Mouse (Mus musculus) embryonic facial prominence, embryonic 11.5 days (tissue): ENCODE data around the gene Mettl11b. TPM values are rescaled to one million over a fixed set of nuclear protein-coding genes. Genes with fewer than 3 reads are reported as not detected.
"Not testable (repeated sequence)": the region's sequence is repeated elsewhere in the genome, so short reads cannot be mapped to it uniquely, and the experiment has no call there.

Experiments used
- ATAC-seq: fragments of 200-750 bp; cut with Nextera tagmentation; replicated peaks from 2 replicates; pipeline ENCODE4 v1.8.0; 2017; ENCODE audit warnings: low read depth; ENCODE audit not compliant: insufficient number of reproducible peaks, low FRiP score, low TSS enrichment
- DNase-seq: peaks from one replicate; pipeline ENCODE4 v3.0.0-alpha.2; 2015; ENCODE audit warnings: low spot score
- H3K27ac ChIP-seq: fragments of 300-500 bp; sonication (generic); replicated peaks from 2 replicates; pipeline ENCODE4 v1.5.1; 2014; ENCODE audit warnings: mild to moderate bottlenecking, low read depth, low read length, control low read depth
- H3K27me3 ChIP-seq: fragments of 300-500 bp; sonication (generic); 2 replicates; pipeline ENCODE4 v1.6.1; 2014; ENCODE audit warnings: mild to moderate bottlenecking, low read length, moderate library complexity, mixed read lengths; ENCODE audit not compliant: control insufficient read depth, insufficient read depth
- H3K36me3 ChIP-seq: fragments of 300-500 bp; sonication (generic); replicated peaks from 2 replicates; pipeline ENCODE4 v1.6.1; 2014; ENCODE audit warnings: low read depth, mild to moderate bottlenecking, low read length, moderate library complexity, mixed read lengths; ENCODE audit not compliant: control insufficient read depth, insufficient read depth
- H3K4me1 ChIP-seq: fragments of 300-500 bp; sonication (generic); 2 replicates; pipeline ENCODE4 v1.6.1; 2014; ENCODE audit warnings: low read length, mixed read lengths; ENCODE audit not compliant: control insufficient read depth, insufficient read depth
- H3K4me2 ChIP-seq: fragments of 300-500 bp; sonication (generic); 2 replicates; pipeline ENCODE4 v1.6.1; 2014; ENCODE audit warnings: low read depth, mild to moderate bottlenecking, control low read depth, low read length, moderate library complexity
- H3K4me3 ChIP-seq: fragments of 300-500 bp; sonication (generic); 2 replicates; pipeline ENCODE4 v1.5.1; 2014; ENCODE audit warnings: low read depth, low read length, control low read depth
- H3K9ac ChIP-seq: fragments of 300-500 bp; sonication (generic); replicated peaks from 2 replicates; pipeline ENCODE4 v1.6.1; 2014; ENCODE audit warnings: mild to moderate bottlenecking, control low read depth, low read length
- H3K9me3 ChIP-seq: fragments of 300-500 bp; sonication (generic); replicated peaks from 2 replicates; pipeline ENCODE4 v1.6.1; 2016; ENCODE audit warnings: mild to moderate bottlenecking, low read length, inconsistent platforms, mixed read lengths; ENCODE audit not compliant: control insufficient read depth
- WGBS: fragments of 180-500 bp; shearing (Covaris S2); extraction: QIAGEN DNeasy Blood & Tissue Kit; methylation state at CpG from one replicate; pipeline ENCODE4 v1.1.7; 2014; 5-methylcytosine and 5-hydroxymethylcytosine counted together
- polyA plus RNA-seq: library from polyadenylated mRNA; unstranded; fragments of >200 nt; fragmentation: Nextera tagmentation; extraction: Ambion mirVana; gene quantifications from 2 replicates; pipeline ENCODE4 v1.2.1, GENCODE M21; 2014

Mettl11b gene
- 0.95 and 1.2 TPM in 2 replicates for polyA plus RNA-seq

- H3K9ac ChIP-seq: no peak within 1 kb of the TSS
- no peak within 1 kb of the TSS for H3K27ac ChIP-seq
- H3K27me3 ChIP-seq: no peaks in the 10 kb centered on the region
- WGBS: 42% methylated on average over 9 of the region's 9 CpGs
- no peak within 1 kb of the TSS for H3K4me3 ChIP-seq
- no peak within 1 kb of the TSS; the same call in 1 of the 2 replicates for H3K4me2 ChIP-seq
- H3K9me3 ChIP-seq: no peaks in the 10 kb centered on the region
- DNase-seq (peak; percentile 19), ATAC-seq (peak; percentile 72)
- no peaks in the 10 kb centered on the region for H3K36me3 ChIP-seq
- H3K4me1 ChIP-seq: no peaks in the 10 kb centered on the region
Observed at GRCm38 (mm10) chr1:163725106-163725759, at the start of gene Mettl11b. Gene Mettl11b (minus strand): TSS chr1:163725232.

GRCm38 (mm10) chr1:163757462-163758207 is 32.6 kb upstream of the Mettl11b start:
- Histone ChIP-seq H3K27me3 (no peaks in the 10 kb centered on the region), H3K4me1 (peaks cover 3% of the 10 kb centered on the region; the same call in 1 of the 2 replicates), H3K9me3 (no peaks in the 10 kb centered on the region), H3K36me3 (no peaks in the 10 kb centered on the region), H3K27ac (no peak overlapping the region), H3K9ac (no peak overlapping the region), H3K4me3 (no peak overlapping the region), H3K4me2 (no peak overlapping the region)
- no peak for DNase-seq
- no peak for ATAC-seq
- WGBS: 64% methylated on average over 10 of the region's 10 CpGs

GRCm38 (mm10) chr1:163751360-163751992 is 26.4 kb upstream of the Mettl11b start:
- H3K36me3 ChIP-seq: no peaks in the 10 kb centered on the region
- H3K9ac ChIP-seq: no peak overlapping the region
- no peak for DNase-seq
- H3K4me2 ChIP-seq: no peak overlapping the region
- no peak for ATAC-seq
- no peaks in the 10 kb centered on the region for H3K27me3 ChIP-seq
- no peaks in the 10 kb centered on the region for H3K4me1 ChIP-seq
- no peaks in the 10 kb centered on the region for H3K9me3 ChIP-seq
- H3K4me3 ChIP-seq: no peak overlapping the region
- H3K27ac ChIP-seq: no peak overlapping the region
- WGBS: 72% methylated on average over 4 of the region's 4 CpGs

- H3K4me2 ChIP-seq: no peak overlapping the region
- WGBS: 83% methylated on average over 1 of the region's 1 CpGs
- no peak for ATAC-seq
- DNase-seq: no peak
- no peaks in the 10 kb centered on the region for H3K9me3 ChIP-seq
- no peaks in the 10 kb centered on the region for H3K36me3 ChIP-seq
- H3K27me3 ChIP-seq: no peaks in the 10 kb centered on the region
- H3K27ac ChIP-seq: no peak overlapping the region
- no peak overlapping the region for H3K4me3 ChIP-seq
- no peaks in the 10 kb centered on the region for H3K4me1 ChIP-seq
- H3K9ac ChIP-seq: no peak overlapping the region
Observed at GRCm38 (mm10) chr1:163737239-163737533, 12.2 kb upstream of the Mettl11b start.

GRCm38 (mm10) chr1:163736441-163737238 is 11.6 kb upstream of the Mettl11b start:
- Histone ChIP-seq H3K4me1 (no peaks in the 10 kb centered on the region), H3K9me3 (no peaks in the 10 kb centered on the region), H3K4me3 (no peak overlapping the region), H3K4me2 (no peak overlapping the region), H3K27me3 (no peaks in the 10 kb centered on the region), H3K36me3 (no peaks in the 10 kb centered on the region), H3K9ac (no peak overlapping the region), H3K27ac (no peak overlapping the region)
- DNase-seq: no peak
- no peak for ATAC-seq
- 85% methylated on average over 10 of the region's 10 CpGs for WGBS

- not testable (repeated sequence) for H3K4me1 ChIP-seq, DNase-seq, H3K9me3 ChIP-seq, H3K9ac ChIP-seq, H3K4me2 ChIP-seq, H3K36me3 ChIP-seq, ATAC-seq, H3K27ac ChIP-seq, H3K27me3 ChIP-seq, H3K4me3 ChIP-seq
- 89% methylated on average over 10 of the region's 10 CpGs for WGBS
Observed at GRCm38 (mm10) chr1:163731166-163731565, 6.1 kb upstream of the Mettl11b start.

- Histone ChIP-seq H3K36me3 (no peaks in the 10 kb centered on the region), H3K4me3 (no peak overlapping the region), H3K9me3 (no peaks in the 10 kb centered on the region), H3K9ac (no peak overlapping the region), H3K4me2 (no peak overlapping the region), H3K27me3 (no peaks in the 10 kb centered on the region), H3K4me1 (no peaks in the 10 kb centered on the region), H3K27ac (no peak overlapping the region)
- no peak for DNase-seq
- 33% methylated on average over 1 of the region's 1 CpGs for WGBS
- no peak for ATAC-seq
Observed at GRCm38 (mm10) chr1:163723913-163724312, 1.1 kb downstream of the Mettl11b start.
